Mouse (Mus musculus): ENCODE results near the gene Traf5. TPM values are rescaled to one million over a fixed set of nuclear protein-coding genes. Genes with fewer than 3 reads are reported as not detected.

Gene Traf5
- polyA plus RNA-seq (2014; fragmentation: Illumina TruSeq; extraction: RNeasy Lipid Tissue Mini Kit (QIAGEN cat#74804); ENCODE audit: low replicate concordance) = 2.4 TPM

GRCm38 (mm10) chr1:192091806-192092772 lies at the start of gene Traf5:
Gene Traf5, minus strand, starts transcription at chr1:192092559.

GRCm38 (mm10) chr1:192137926-192138910 lies 45.9 kb upstream of the Traf5 start, which contains the start of gene Rcor3:
Gene Rcor3, minus strand, starts transcription at chr1:192138062.

GRCm38 (mm10) chr1:191977187-191977586 lies 115.2 kb downstream of the Traf5 start, which contains the start of gene Rd3:
Gene Rd3, plus strand, starts transcription at chr1:191977370.

Other genes starting within 250 kb of the Traf5 start
- 30.7 TPM for gene Slc30a1, start 185.8 kb downstream of the Traf5 start, polyA plus RNA-seq (2014; fragmentation: Illumina TruSeq; extraction: RNeasy Lipid Tissue Mini Kit (QIAGEN cat#74804); ENCODE audit: low replicate concordance)
- not detected for gene Rd3, start 115.2 kb downstream of the Traf5 start, polyA plus RNA-seq (2014; fragmentation: Illumina TruSeq; extraction: RNeasy Lipid Tissue Mini Kit (QIAGEN cat#74804); ENCODE audit: low replicate concordance)
- 35.0 TPM for gene Rcor3, start 45.5 kb upstream of the Traf5 start, polyA plus RNA-seq (2014; fragmentation: Illumina TruSeq; extraction: RNeasy Lipid Tissue Mini Kit (QIAGEN cat#74804); ENCODE audit: low replicate concordance)
- gene Kcnh1, start 98.2 kb upstream of the Traf5 start, polyA plus RNA-seq (2014; fragmentation: Illumina TruSeq; extraction: RNeasy Lipid Tissue Mini Kit (QIAGEN cat#74804); ENCODE audit: low replicate concordance) = 0.19 TPM